Mouse (Mus musculus) liver, postnatal 0 days (tissue): ENCODE measurements around the gene Stk24. TPM values are rescaled to one million over a fixed set of nuclear protein-coding genes. Genes with fewer than 3 reads are reported as not detected.
A peak's percentile ranks its signal among the peaks of the same experiment; 100 is the strongest.

Experiments
- ATAC-seq: fragments of 200-750 bp; cut with Nextera tagmentation; 2 replicates; pipeline ENCODE4 v1.8.0; 2017; ENCODE audit warnings: mild to moderate bottlenecking, moderate library complexity
- DNase-seq: peaks from one replicate; pipeline ENCODE4 v3.0.0-alpha.2; 2016
- H3K27ac ChIP-seq: fragments of 300-500 bp; sonication (generic); 2 replicates; pipeline ENCODE4 v1.5.1; 2014; ENCODE audit warnings: antibody characterized with exemption, moderate library complexity, mild to moderate bottlenecking, low read depth
- H3K27me3 ChIP-seq: fragments of 300-500 bp; sonication (generic); 2 replicates; pipeline ENCODE4 v1.6.1; 2014; ENCODE audit warnings: low read length, control low read depth, mixed read lengths; ENCODE audit not compliant: insufficient read depth
- H3K36me3 ChIP-seq: fragments of 300-500 bp; sonication (generic); replicated peaks from 2 replicates; pipeline ENCODE4 v1.6.1; 2014; ENCODE audit warnings: mild to moderate bottlenecking, control low read depth, low read length, moderate library complexity, mixed read lengths; ENCODE audit not compliant: insufficient read depth
- H3K4me1 ChIP-seq: fragments of 300-500 bp; sonication (generic); 2 replicates; pipeline ENCODE4 v1.6.1; 2014; ENCODE audit warnings: antibody characterized with exemption, mild to moderate bottlenecking, control low read depth; ENCODE audit not compliant: insufficient read depth
- H3K4me2 ChIP-seq: fragments of 300-500 bp; sonication (generic); 2 replicates; pipeline ENCODE4 v1.6.1; 2014; ENCODE audit warnings: low read depth, mild to moderate bottlenecking, low read length, moderate library complexity, mixed read lengths
- H3K4me3 ChIP-seq: fragments of 300-500 bp; sonication (generic); 2 replicates; pipeline ENCODE4 v1.5.1; 2014; ENCODE audit warnings: low read depth, low read length
- H3K9ac ChIP-seq: fragments of 300-500 bp; sonication (generic); replicated peaks from 2 replicates; pipeline ENCODE4 v1.6.1; 2014; ENCODE audit warnings: mild to moderate bottlenecking, moderate library complexity
- H3K9me3 ChIP-seq: fragments of 300-500 bp; sonication (generic); 2 replicates; pipeline ENCODE4 v1.6.1; 2016; ENCODE audit warnings: mild to moderate bottlenecking, control low read depth, low read length, mixed read lengths
- CTCF ChIP-seq: sonication (generic); IDR thresholded peaks from 2 replicates; pipeline ENCODE4 v1.5.1; 2016; ENCODE audit warnings: antibody characterized with exemption, low read depth
- EP300 ChIP-seq: IDR thresholded peaks from 2 replicates; pipeline ENCODE4 v1.6.1; 2016; ENCODE audit warnings: antibody characterized with exemption, low read depth, mild to moderate bottlenecking
- WGBS: fragments of 180-500 bp; shearing (Covaris S2); extraction: QIAGEN DNeasy Blood & Tissue Kit; methylation state at CpG from one replicate; pipeline ENCODE4 v1.1.7; 2014; ENCODE audit not compliant: insufficient replicate concordance; 5-methylcytosine and 5-hydroxymethylcytosine counted together
- polyA plus RNA-seq: library from polyadenylated mRNA; unstranded; fragments of >200 nt; fragmentation: Nextera tagmentation; extraction: Ambion mirVana; gene quantifications from 2 replicates; pipeline ENCODE4 v1.2.1, GENCODE M21; 2015

Stk24 gene
- polyA plus RNA-seq, 1 experiment from 2014 or later = 19.3 TPM

GRCm38 (mm10) chr14:121373901-121374300, 5.9 kb downstream of the Stk24 start:
- Histone ChIP-seq H3K4me1 (peaks cover 63% of the 10 kb centered on the region), H3K9ac (no peak overlapping the region), H3K4me3 (no peak overlapping the region), H3K27me3 (no peaks in the 10 kb centered on the region), H3K36me3 (peaks cover 21% of the 10 kb centered on the region), H3K4me2 (no peak overlapping the region), H3K9me3 (no peaks in the 10 kb centered on the region), H3K27ac (peak overlapping the region; percentile 7; the same call in 1 of the 2 replicates)
- no peak for DNase-seq
- ATAC-seq = no peak
- WGBS = 79% methylated on average over 4 of the region's 4 CpGs
- TF ChIP-seq EP300 = no peak
- no peak for TF ChIP-seq CTCF

GRCm38 (mm10) chr14:121373020-121373419, 6.8 kb downstream of the Stk24 start:
- Histone ChIP-seq H3K4me3 (no peak overlapping the region), H3K27me3 (no peaks in the 10 kb centered on the region), H3K9me3 (no peaks in the 10 kb centered on the region), H3K4me2 (no peak overlapping the region), H3K36me3 (peaks cover 21% of the 10 kb centered on the region), H3K9ac (no peak overlapping the region), H3K4me1 (peaks cover 71% of the 10 kb centered on the region), H3K27ac (peak overlapping the region; percentile 72)
- peak; percentile 32 for TF ChIP-seq CTCF
- TF ChIP-seq EP300 = no peak
- DNase-seq = peak; percentile 22
- ATAC-seq = no peak
- WGBS = 60% methylated on average over 9 of the region's 9 CpGs

GRCm38 (mm10) chr14:121371911-121372820, 7.6 kb downstream of the Stk24 start:
- 45% methylated on average over 5 of the region's 5 CpGs for WGBS
- no peak overlapping the region for H3K4me3 ChIP-seq
- no peaks in the 10 kb centered on the region for H3K27me3 ChIP-seq
- H3K9me3 ChIP-seq = no peaks in the 10 kb centered on the region
- peak overlapping the region; percentile 72 for H3K27ac ChIP-seq
- no peak overlapping the region for H3K9ac ChIP-seq
- H3K4me2 ChIP-seq = peak overlapping the region; percentile 31
- TF ChIP-seq CTCF (no peak), EP300 (no peak)
- peak; percentile 18; the same call in 1 of the 2 replicates for ATAC-seq
- peaks cover 21% of the 10 kb centered on the region for H3K36me3 ChIP-seq
- peaks cover 75% of the 10 kb centered on the region for H3K4me1 ChIP-seq
- peak; percentile 18 for DNase-seq

GRCm38 (mm10) chr14:121369385-121369784, 10.4 kb downstream of the Stk24 start:
- Histone ChIP-seq H3K4me1 (peaks cover 86% of the 10 kb centered on the region), H3K4me2 (peak overlapping the region; percentile 11; the same call in 1 of the 2 replicates), H3K4me3 (no peak overlapping the region), H3K9ac (no peak overlapping the region; the same call in 1 of the 2 replicates), H3K27ac (peak overlapping the region; percentile 39; the same call in 1 of the 2 replicates), H3K9me3 (no peaks in the 10 kb centered on the region), H3K27me3 (no peaks in the 10 kb centered on the region), H3K36me3 (peaks cover 14% of the 10 kb centered on the region)
- WGBS = 48% methylated on average over 5 of the region's 5 CpGs
- DNase-seq (no peak), ATAC-seq (no peak)
- no peak for TF ChIP-seq EP300
- TF ChIP-seq CTCF = no peak

GRCm38 (mm10) chr14:121368108-121368705, 11.6 kb downstream of the Stk24 start:
- H3K4me2 ChIP-seq = peak overlapping the region; percentile 68
- H3K36me3 ChIP-seq = peaks cover 14% of the 10 kb centered on the region
- no peak for TF ChIP-seq EP300
- no peak for TF ChIP-seq CTCF
- no peaks in the 10 kb centered on the region for H3K27me3 ChIP-seq
- DNase-seq (no peak), ATAC-seq (no peak)
- H3K27ac ChIP-seq = peak overlapping the region; percentile 91
- H3K9ac ChIP-seq = peak overlapping the region; percentile 44; the same call in 1 of the 2 replicates
- WGBS = 68% methylated on average over 4 of the region's 4 CpGs
- no peak overlapping the region for H3K4me3 ChIP-seq
- peaks cover 85% of the 10 kb centered on the region for H3K4me1 ChIP-seq
- H3K9me3 ChIP-seq = no peaks in the 10 kb centered on the region
